Mouse (Mus musculus): ENCODE measurements around the gene Rpl39l. TPM values are rescaled to one million over a fixed set of nuclear protein-coding genes. Genes with fewer than 3 reads are reported as not detected.
"Not testable (repeated sequence)": the region's sequence is repeated elsewhere in the genome, so short reads cannot be mapped to it uniquely, and the experiment has no call there.

Rpl39l gene
- polyA plus RNA-seq, 1 experiment from 2014 or later, result 0.37 TPM

DNA sequence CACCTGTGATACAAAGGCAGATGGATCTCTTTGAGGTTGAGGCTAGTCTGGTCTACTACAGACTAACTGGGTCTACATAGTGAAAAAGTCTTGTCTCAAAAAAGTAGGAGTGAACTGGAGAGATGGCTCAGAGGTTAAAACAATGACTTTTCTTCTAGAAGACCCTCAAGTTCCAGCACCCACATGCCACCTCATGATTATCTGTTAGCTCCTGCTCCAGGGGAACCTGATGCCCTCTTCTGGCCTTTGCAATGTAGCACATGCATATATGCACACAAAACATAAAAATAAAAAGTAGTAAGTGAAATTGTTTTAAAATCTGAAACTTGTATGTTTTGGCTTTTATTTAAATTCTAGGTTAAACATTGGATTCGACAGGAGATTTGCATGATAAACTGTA is 38.8 kb downstream of the Rpl39l start:
- WGBS, result 63% methylated on average over 1 of the region's 1 CpGs
- no peak overlapping the region for H3K9ac ChIP-seq
- H3K27ac ChIP-seq, result no peak overlapping the region
- H3K36me3 ChIP-seq, result no peaks in the 10 kb centered on the region
- H3K4me1 ChIP-seq (replicated peaks), result no peaks in the 10 kb centered on the region
- H3K4me2 ChIP-seq, result no peak overlapping the region
- no peak overlapping the region for H3K4me3 ChIP-seq
- no peaks in the 10 kb centered on the region for H3K27me3 ChIP-seq
- H3K9me3 ChIP-seq (replicated peaks), result no peaks in the 10 kb centered on the region
- no peak for ATAC-seq (replicated peaks; ENCODE audit: insufficient number of reproducible peaks, insufficient read depth, low FRiP score, low read depth)

- H3K27me3 ChIP-seq; H3K4me1 ChIP-seq (replicated peaks): not testable (repeated sequence)
- 75% methylated on average over 1 of the region's 1 CpGs for WGBS
These were observed 46.3 kb downstream of the Rpl39l start for GRCm38 (mm10) chr16:10216366-10216765.

GRCm38 (mm10) chr16:10217020-10217419 is 47.0 kb downstream of the Rpl39l start:
- H3K9me3 ChIP-seq (replicated peaks); H3K27me3 ChIP-seq; H3K9ac ChIP-seq; ATAC-seq (replicated peaks; ENCODE audit: insufficient number of reproducible peaks, insufficient read depth, low FRiP score, low read depth); H3K4me2 ChIP-seq; H3K4me3 ChIP-seq; H3K27ac ChIP-seq; H3K36me3 ChIP-seq; H3K4me1 ChIP-seq (replicated peaks): not testable (repeated sequence)
- WGBS, result 76% methylated on average over 2 of the region's 2 CpGs

More at GRCm38 (mm10) chr16:10216366-10216765, 46.3 kb downstream of the Rpl39l start:
- not testable (repeated sequence) for H3K9me3 ChIP-seq (replicated peaks); H3K9ac ChIP-seq; ATAC-seq (replicated peaks; ENCODE audit: insufficient number of reproducible peaks, insufficient read depth, low FRiP score, low read depth); H3K27ac ChIP-seq; H3K36me3 ChIP-seq; H3K4me3 ChIP-seq; H3K4me2 ChIP-seq

Other genes starting within 250 kb of the Rpl39l start
- gene Grin2a, start 174.7 kb upstream of the Rpl39l start, polyA plus RNA-seq (2015; fragmentation: Nextera tagmentation; extraction: Ambion mirVana), result 0.44 and 0.49 TPM in 2 replicates
- 0.30 and 0.31 TPM in 2 replicates for gene Atf7ip2, start 22.5 kb downstream of the Rpl39l start, polyA plus RNA-seq (2015; fragmentation: Nextera tagmentation; extraction: Ambion mirVana)
- gene Emp2, start 143.7 kb downstream of the Rpl39l start, polyA plus RNA-seq (2015; fragmentation: Nextera tagmentation; extraction: Ambion mirVana), result 44.6 and 49.1 TPM in 2 replicates
- gene Tekt5, start 225.3 kb downstream of the Rpl39l start, polyA plus RNA-seq (2015; fragmentation: Nextera tagmentation; extraction: Ambion mirVana), result 0.87 and 1.1 TPM in 2 replicates
- 28.7 and 39.4 TPM in 2 replicates for gene Nubp1, start 241.7 kb downstream of the Rpl39l start, polyA plus RNA-seq (2015; fragmentation: Nextera tagmentation; extraction: Ambion mirVana)

Measured in heart, embryonic 15.5 days (tissue).